23 mouse cellular contexts compared by ENCODE assay signal in the genomic region with DNA sequence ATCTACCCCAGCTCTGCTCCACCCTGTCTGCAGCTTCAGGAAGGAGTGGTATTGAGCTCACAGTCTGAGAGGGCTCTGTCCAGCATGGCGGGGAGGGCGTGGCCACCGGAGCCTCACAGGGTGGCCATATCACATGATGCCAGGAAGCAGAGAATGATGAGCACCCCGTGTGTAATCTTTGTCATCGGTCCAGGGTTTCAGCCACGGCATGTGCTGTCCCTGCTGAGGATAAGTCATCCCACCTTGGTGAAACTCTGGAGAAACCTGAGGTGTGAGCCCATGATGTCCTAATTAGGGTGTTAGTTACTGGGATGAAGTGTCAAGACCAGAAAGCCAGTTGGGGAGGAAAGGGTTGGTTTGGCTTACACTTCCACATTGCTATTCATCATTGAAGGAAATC.
"Had no signal": no experiment of that assay in that cellular context is flagged by ENCODE, and none has a peak within 500 bp of the region (broad histone marks: within the 10 kb centered on the region; RNA-seq: fewer than 3 reads in every experiment).

No protein-coding gene starts in this region.

- H3K27ac ChIP-seq: gastrocnemius, adult 2 months; heart, adult 2 months; heart, embryonic 13.5 days; heart, embryonic 15.5 days; hindbrain, embryonic 10.5 days; hindbrain, embryonic 12.5 days; hindbrain, embryonic 14.5 days; intestine, embryonic 15.5 days; layer of hippocampus, adult 2 months; limb, embryonic 10.5 days; limb, embryonic 12.5 days had no signal

- H3K4me3 ChIP-seq: gastrocnemius, adult 2 months; heart, adult 2 months; heart, embryonic 13.5 days; heart, embryonic 15.5 days; hindbrain, embryonic 10.5 days; hindbrain, embryonic 12.5 days; intestine, embryonic 15.5 days; layer of hippocampus, adult 2 months; left cerebral cortex, adult 2 months; limb, embryonic 10.5 days; limb, embryonic 12.5 days had no signal

- H3K4me1 ChIP-seq: heart, embryonic 13.5 days; heart, embryonic 15.5 days; hindbrain, embryonic 10.5 days; hindbrain, embryonic 12.5 days; intestine, embryonic 15.5 days; limb, embryonic 10.5 days; limb, embryonic 12.5 days had no signal

- DNase-seq: gastrocnemius, adult 2 months; gastrocnemius, postnatal 10 days; gastrocnemius, postnatal 25 days; heart, adult 2 months; heart, postnatal 14 days; heart, postnatal 4 days; kidney, adult 18-20 months; kidney, adult 8-10 months; kidney, postnatal 10 days; kidney, postnatal 25 days; kidney, postnatal 4 days had no signal

- ATAC-seq: hindbrain, embryonic 16.5 days; intestine, embryonic 15.5 days; intestine, postnatal 0 days had no signal

- H3K9ac ChIP-seq: heart, embryonic 13.5 days; heart, embryonic 15.5 days; hindbrain, embryonic 12.5 days; hindbrain, embryonic 14.5 days; intestine, embryonic 15.5 days; limb, embryonic 12.5 days had no signal

- H3K4me2 ChIP-seq: heart, embryonic 13.5 days; heart, embryonic 15.5 days; hindbrain, embryonic 12.5 days; hindbrain, embryonic 14.5 days; intestine, embryonic 15.5 days; limb, embryonic 12.5 days had no signal

- H3K9me3 ChIP-seq: heart, embryonic 13.5 days; heart, embryonic 15.5 days; hindbrain, embryonic 10.5 days; hindbrain, embryonic 12.5 days; intestine, embryonic 15.5 days; limb, embryonic 10.5 days; limb, embryonic 12.5 days had no signal

- H3K27me3 ChIP-seq: heart, embryonic 13.5 days; heart, embryonic 15.5 days; hindbrain, embryonic 12.5 days; intestine, embryonic 15.5 days; limb, embryonic 12.5 days had no signal
